Mouse (Mus musculus) granulocyte monocyte progenitor cell, adult 5-6 weeks (primary cell): ENCODE measurements at regions not wholly inside any gene's neighbourhood (a gene's known extent, or its start where the extent isn't known, plus 50 kb on each side); places are given as distances from the start of the nearest gene placed in this dataset.
"Not testable (repeated sequence)": the region's sequence is repeated elsewhere in the genome, so short reads cannot be mapped to it uniquely, and the experiment has no call there.

Source experiments
- ATAC-seq: replicated peaks from 2 replicates; pipeline ENCODE4 v1.8.0; 2016; ENCODE audit warnings: mild to moderate bottlenecking, moderate TSS enrichment, inconsistent platforms; ENCODE audit not compliant: poor library complexity, severe bottlenecking

DNA sequence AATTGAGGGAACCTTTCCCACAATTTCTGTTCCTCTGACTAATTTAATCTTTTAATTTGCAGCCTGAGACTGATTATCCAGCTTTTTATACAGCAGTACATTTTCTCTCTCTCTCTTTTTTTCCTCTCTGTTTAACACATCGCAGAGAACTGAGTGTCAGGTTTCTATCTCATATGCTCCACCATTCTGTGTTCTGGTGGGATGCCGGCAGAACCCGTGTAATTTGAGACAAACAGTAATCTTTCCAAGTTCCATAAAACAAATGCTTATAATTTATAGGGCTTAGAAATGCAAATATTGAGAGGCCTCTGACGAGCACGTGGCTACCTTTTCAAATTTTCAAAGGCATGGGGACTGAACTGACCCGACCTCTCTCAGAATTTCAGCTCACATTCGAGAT, 59.1 kb downstream of the Zbtb18 start:
- no peak for ATAC-seq

GRCm38 (mm10) chr1:177503946-177504345, 61.8 kb downstream of the Zbtb18 start:
- peak; percentile 82 for ATAC-seq

DNA sequence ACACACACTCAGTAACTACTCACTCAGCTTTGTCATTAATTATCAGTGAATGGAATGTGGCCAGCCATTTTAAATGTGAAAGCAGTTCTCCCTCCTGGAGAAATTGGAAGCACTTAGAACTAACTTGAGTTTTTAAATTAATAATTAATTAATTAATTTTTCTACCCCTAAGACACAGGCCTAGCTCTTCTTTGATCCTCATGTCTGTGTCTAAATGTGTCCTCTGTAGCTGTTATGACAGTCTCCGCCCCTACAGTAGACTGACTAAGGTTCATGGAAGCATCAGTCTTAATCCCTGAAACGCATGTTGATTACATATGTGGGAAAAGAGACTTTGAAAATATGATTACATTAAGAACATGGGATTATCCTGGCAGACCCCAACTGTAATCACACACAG, 62.6 kb downstream of the Zbtb18 start:
- ATAC-seq, result no peak

GRCm38 (mm10) chr1:177507398-177507797, 65.2 kb downstream of the Zbtb18 start:
- not testable (repeated sequence) for ATAC-seq

- no peak for ATAC-seq
Measured at GRCm38 (mm10) chr1:177509786-177510185, 67.6 kb downstream of the Zbtb18 start.

DNA sequence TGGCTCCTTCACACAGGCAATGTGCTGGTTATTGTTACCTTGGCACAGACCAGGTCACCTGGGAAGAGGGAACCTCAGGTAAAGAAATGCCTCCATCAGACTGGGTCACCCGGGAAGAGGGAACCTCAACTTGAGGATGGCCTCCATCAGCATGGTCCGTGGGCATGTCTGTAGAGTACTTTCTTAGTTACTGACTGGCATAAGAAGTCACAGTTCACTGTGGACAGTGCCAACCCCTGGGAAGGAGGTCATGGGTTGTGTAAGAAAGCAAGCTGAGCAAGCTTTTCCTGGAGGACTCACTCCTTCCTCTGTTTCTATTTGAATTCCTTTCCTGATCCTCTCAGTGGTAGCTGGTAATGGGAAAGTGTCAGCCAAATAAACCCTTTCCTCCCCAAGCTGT, 70.0 kb downstream of the Zbtb18 start:
- no peak for ATAC-seq

DNA sequence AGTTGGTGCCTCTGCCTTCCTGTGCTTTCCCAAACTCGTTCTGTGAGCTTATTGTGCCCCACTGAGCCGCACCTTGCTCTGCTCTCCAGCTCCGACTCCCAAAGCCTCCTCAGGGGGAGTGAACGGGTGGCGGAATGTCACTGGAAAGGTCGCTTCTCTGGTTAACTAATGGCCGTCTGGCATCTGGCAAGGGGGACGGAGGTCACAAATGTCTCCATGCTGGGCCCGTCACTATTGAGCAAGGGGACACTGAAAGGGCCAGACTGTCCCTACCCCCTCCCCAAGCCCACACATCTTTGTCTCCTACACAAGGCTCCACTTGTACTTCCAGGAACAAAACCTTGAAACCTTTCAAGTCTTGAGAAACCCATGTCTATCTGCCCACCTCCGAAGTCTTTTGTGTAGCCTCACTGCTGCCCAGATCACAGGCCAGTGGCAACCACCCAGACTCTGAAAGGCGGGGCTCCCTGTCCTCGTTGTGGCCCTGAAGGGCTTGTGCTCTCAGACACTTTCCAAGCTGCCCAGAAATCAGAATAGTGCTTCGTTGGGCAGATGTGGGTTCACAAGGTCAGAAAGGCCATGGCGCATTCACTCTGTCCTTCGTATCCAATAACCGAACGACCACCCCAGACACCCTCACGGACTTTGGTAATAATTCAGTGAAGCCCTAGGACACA, 75.9 kb downstream of the Zbtb18 start:
- ATAC-seq, result no peak

DNA sequence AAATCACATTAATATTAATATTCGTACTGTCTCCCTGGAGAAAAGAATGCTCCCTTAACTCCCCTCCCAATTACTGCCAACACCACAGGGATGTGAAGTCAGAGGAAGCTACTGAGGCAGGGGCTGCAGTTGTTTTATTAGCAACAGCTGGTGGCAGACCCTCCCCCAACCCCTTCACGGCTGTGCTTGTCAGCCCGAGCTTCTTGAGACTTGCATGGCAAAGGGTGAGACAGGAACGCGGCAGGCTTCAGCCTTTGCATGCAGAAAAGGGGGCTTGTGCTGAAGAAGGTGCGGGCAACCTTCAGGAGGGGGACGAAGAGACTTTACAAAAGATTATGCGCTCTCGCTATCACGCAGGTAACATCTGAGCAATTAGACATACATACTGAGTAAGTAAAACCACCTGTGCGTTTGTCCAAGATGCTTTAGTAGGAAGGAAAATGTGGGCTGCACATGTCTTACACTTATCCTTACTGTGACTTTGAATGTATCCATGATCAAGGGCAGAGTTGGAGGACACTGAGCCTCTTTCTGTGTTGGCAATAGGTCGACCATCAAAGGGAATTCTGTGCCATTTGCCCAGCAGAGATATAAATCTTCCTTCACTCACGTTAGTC, 76.9 kb downstream of the Zbtb18 start:
- ATAC-seq, result no peak

DNA sequence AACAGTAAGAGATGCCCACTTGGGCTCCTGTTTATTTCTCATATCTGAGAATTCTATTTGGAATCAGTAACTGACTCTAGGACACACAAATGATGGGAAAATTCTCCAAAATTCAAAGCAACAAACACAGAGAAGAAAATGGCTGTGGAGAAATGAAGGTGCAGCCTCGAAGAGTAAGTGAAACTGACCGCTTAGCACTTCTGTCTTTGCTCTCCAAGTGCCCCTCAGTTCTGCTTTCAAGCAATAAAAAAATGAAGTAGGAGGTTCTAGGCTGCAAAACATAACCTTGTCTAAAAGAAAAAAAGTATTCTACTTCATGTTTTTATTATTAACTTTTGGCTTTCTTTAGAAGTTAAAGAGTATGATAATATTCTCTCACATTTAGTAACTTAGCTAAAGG, 79.0 kb downstream of the Zbtb18 start:
- peak; percentile 89 for ATAC-seq

DNA sequence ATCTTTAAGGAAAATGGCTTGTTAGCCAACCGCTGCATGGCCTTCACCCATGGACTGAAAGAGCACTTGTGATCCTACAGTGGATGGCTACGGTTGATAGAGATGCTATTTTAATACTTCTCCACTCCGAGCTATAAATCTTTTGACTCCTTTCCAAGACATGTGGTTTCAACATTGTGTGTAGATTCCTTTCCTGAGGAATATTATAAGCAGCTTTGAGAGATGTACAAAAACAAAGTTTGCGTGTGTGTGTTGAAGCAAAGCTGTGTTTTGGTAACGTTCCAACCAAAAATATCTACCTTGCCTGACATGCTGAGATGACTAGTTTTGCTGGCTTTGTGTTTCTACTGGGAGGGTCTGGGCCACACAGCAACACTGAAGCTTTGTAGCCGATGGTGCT, 83.0 kb downstream of the Zbtb18 start:
- no peak for ATAC-seq

DNA sequence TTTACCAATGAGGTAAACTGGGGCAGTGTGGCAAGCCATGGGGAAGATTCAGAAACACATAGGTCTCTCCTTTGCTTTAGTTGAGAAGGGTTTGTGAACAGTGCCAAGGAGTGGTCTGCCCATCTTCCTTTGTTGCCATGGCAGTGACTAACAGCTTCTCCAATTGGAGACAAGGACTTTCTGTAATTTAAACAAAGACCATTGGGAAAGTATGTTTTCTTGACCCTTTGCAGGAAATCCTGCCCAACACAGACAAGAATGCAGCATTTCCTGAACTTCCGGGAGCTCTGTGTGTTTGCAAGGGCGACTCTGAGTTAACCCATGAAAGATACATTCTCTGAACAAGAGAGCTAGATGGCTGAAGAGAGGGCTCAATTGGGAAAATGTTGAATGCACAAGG, 89.6 kb downstream of the Zbtb18 start:
- ATAC-seq, result peak; percentile 17; the same call in 1 of the 2 replicates

- ATAC-seq, result peak; percentile 99
Measured at GRCm38 (mm10) chr1:177532656-177533055, 90.5 kb downstream of the Zbtb18 start.

GRCm38 (mm10) chr1:177533332-177533731, 91.2 kb downstream of the Zbtb18 start:
- ATAC-seq, result no peak

- no peak for ATAC-seq
Measured at GRCm38 (mm10) chr1:177545031-177545735, 103.0 kb downstream of the Zbtb18 start.

DNA sequence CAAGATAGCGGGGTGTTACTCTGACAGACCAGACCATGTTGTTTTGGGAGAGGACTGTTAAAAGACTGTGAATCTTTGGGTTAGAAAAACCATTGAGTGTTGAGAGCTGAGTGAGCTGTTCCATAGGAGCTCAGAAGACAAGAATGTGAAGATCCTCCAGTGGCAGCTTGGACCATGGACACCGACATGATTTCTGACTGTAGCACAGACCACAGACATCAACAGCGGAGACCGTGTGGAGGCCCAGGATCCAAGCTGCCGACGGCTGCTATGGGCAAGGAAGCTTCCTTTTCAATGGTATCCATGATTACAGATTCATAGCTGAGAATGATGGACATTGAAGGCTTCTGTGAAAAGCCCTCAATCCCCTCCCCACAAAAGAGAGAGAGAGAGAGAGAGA, 105.6 kb downstream of the Zbtb18 start:
- no peak for ATAC-seq

- peak; percentile 59 for ATAC-seq
Measured at GRCm38 (mm10) chr1:177555471-177556291, 113.5 kb downstream of the Zbtb18 start.

GRCm38 (mm10) chr1:177557432-177557831, 115.3 kb downstream of the Zbtb18 start:
- no peak for ATAC-seq

DNA sequence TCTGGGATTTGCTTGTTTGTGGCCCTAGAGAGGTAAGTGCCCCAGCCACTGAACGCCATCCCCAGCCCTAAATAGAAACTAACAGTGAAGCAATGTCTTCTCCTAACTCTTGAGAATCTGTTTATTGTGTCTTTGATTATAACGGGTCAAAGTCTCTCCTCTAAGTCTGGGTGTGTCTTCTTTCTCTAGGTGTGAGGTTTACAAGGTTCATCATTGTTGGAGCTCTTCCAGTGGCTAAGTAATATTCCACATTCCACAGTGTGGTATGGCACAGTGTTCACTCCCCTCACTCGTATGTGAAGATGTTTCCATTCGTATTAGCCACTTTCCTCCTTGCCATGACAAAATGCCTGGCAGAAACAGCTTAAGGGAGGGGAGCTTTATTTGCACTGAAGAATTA, 115.7 kb downstream of the Zbtb18 start:
- ATAC-seq, result no peak

- ATAC-seq, result no peak
Measured at GRCm38 (mm10) chr1:177561716-177562588, 119.8 kb downstream of the Zbtb18 start.

DNA sequence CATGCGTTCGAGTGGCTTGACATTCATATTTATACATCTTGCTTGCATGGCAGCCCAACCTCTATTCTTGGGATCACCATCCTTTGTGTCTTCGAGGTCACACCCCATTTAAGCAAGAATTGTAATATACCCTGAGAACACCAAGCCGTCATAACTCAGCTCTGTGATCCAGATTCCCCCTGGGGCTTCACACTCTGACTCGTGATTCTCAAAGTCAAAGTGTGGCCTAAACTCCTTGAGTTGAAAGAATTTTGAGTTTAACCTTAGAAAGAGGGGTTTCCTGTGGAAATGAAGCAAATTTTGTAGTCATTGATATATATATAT, 120.4 kb downstream of the Zbtb18 start:
- ATAC-seq, result no peak
